Comparison of ENCODE assay signal across 8 mouse cellular contexts in the genomic region with DNA sequence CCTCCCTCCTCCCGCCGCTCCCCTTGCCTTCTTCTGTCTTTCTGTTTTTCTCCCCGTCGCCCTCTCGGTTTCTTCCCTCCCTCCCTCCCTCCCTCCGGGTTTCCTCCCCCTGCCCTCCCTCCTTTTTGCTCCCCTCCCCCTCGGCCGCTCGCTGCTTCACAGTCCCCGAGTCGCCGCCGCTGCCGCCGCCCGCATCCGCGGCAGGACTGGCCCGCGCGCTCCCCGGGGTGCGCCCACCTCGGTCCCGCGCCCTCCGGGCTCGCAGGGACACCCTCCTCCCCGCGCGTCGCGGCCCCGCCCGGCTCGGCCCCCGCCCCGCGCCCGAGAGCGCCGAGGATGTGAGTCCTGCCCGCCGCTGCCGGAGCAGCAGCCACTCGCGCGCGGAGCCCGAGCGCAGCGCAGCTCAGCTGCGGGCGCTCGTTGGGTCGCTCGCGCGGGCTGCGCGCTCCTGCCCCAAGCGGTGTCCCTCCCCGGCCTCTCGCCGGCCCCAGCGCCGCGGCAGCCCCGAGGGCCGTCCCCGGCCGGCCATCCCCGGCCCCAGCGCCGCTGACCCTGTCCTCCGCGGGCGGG. TPM values are rescaled to one million over a fixed set of nuclear protein-coding genes. Genes with fewer than 3 reads are reported as not detected.
DNase-seq lines count a peak whose midpoint lies in the region; ATAC-seq and TF ChIP-seq lines count a peak whose summit lies in the region.

No protein-coding gene starts in this region.

- peak overlapping the region; percentile 85 for H3K4me2 ChIP-seq in CH12.LX (ENCODE audit: insufficient read depth, low read depth, poor library complexity, severe bottlenecking)
- peak overlapping the region; percentile 99 for H3K4me2 ChIP-seq in embryonic facial prominence, embryonic 12.5 days (replicated peaks)
- peak overlapping the region; percentile 95 for H3K4me2 ChIP-seq in heart, embryonic 13.5 days
- H3K4me2 ChIP-seq in kidney, embryonic 16.5 days (replicated peaks; ENCODE audit: low read depth, low read length): peak overlapping the region; percentile 90
- peak overlapping the region; percentile 71 for H3K4me2 ChIP-seq in liver, embryonic 12.5 days
- H3K4me2 ChIP-seq in neural tube, embryonic 15.5 days: peak overlapping the region; percentile 77

- H3K36me3 ChIP-seq in CH12.LX (replicated peaks in 1 of 2; ENCODE audit: control insufficient read depth in 1 of 2, insufficient read depth in 1 of 2, low read length in 1 of 2): no peaks in the 10 kb centered on the region
- H3K36me3 ChIP-seq in embryonic facial prominence, embryonic 12.5 days: no peaks in the 10 kb centered on the region
- H3K36me3 ChIP-seq in heart, embryonic 13.5 days: no peaks in the 10 kb centered on the region
- H3K36me3 ChIP-seq in kidney, embryonic 16.5 days (ENCODE audit: insufficient read depth, low read length): 0 out of 2 replicates have a peak, but pooled peaks cover 5% of the 10 kb centered on the region
- no peaks in the 10 kb centered on the region for H3K36me3 ChIP-seq in liver, embryonic 12.5 days
- H3K36me3 ChIP-seq in neural tube, embryonic 15.5 days: no peaks in the 10 kb centered on the region

- ATAC-seq in embryonic facial prominence, embryonic 12.5 days (ENCODE audit: insufficient number of reproducible peaks, insufficient read depth, low FRiP score, low TSS enrichment): 0 out of 2 replicates have a peak, but pooled peaks have one; percentile 17
- peak; percentile 52; the same call in 1 of the 2 replicates for ATAC-seq in heart, embryonic 13.5 days (ENCODE audit: extremely low read depth, insufficient number of reproducible peaks, low FRiP score, low TSS enrichment)
- ATAC-seq in kidney, embryonic 16.5 days (ENCODE audit: low FRiP score, low TSS enrichment): peak; percentile 50
- no peak for ATAC-seq in liver, embryonic 12.5 days
- peak; percentile 55 for ATAC-seq in neural tube, embryonic 15.5 days (ENCODE audit: low FRiP score)
- no peak; the same call in 1 of the 2 replicates for ATAC-seq in granulocyte monocyte progenitor cell, adult 5-6 weeks (replicated peaks; ENCODE audit: poor library complexity, severe bottlenecking)

- H3K27me3 ChIP-seq in CH12.LX (replicated peaks): peaks cover 95% of the 10 kb centered on the region
- H3K27me3 ChIP-seq in embryonic facial prominence, embryonic 12.5 days: peaks cover 59% of the 10 kb centered on the region
- peaks cover 93% of the 10 kb centered on the region for H3K27me3 ChIP-seq in heart, embryonic 13.5 days (replicated peaks)
- H3K27me3 ChIP-seq in kidney, embryonic 16.5 days (ENCODE audit: insufficient read depth, low read length): no peaks in the 10 kb centered on the region
- peaks cover 99% of the 10 kb centered on the region for H3K27me3 ChIP-seq in liver, embryonic 12.5 days (replicated peaks)
- H3K27me3 ChIP-seq in neural tube, embryonic 15.5 days (replicated peaks): no peaks in the 10 kb centered on the region

- no peak for DNase-seq in CH12.LX (ENCODE audit: extremely low read depth)
- peak; percentile 44 for DNase-seq in adrenal gland, adult 8-10 months

- H3K9ac ChIP-seq in CH12.LX (ENCODE audit: insufficient read depth, low read depth): peak overlapping the region; percentile 72; the same call in 1 of the 2 replicates
- peak overlapping the region; percentile 84 for H3K9ac ChIP-seq in embryonic facial prominence, embryonic 12.5 days
- peak overlapping the region; percentile 85 for H3K9ac ChIP-seq in heart, embryonic 13.5 days
- H3K9ac ChIP-seq in kidney, embryonic 16.5 days (replicated peaks; ENCODE audit: low read length): peak overlapping the region; percentile 98
- peak overlapping the region; percentile 67 for H3K9ac ChIP-seq in liver, embryonic 12.5 days
- peak overlapping the region; percentile 97 for H3K9ac ChIP-seq in neural tube, embryonic 15.5 days (replicated peaks)

- peak overlapping the region; percentile 29 to 68 (median 48) for H3K4me3 ChIP-seq in CH12.LX (replicated peaks in 1 of 3; ENCODE audit: low read depth in 2 of 3, low read length in 2 of 3, poor library complexity in 1 of 3)
- H3K4me3 ChIP-seq in embryonic facial prominence, embryonic 12.5 days: peak overlapping the region; percentile 82
- peak overlapping the region; percentile 74 for H3K4me3 ChIP-seq in heart, embryonic 13.5 days
- H3K4me3 ChIP-seq in kidney, embryonic 16.5 days (ENCODE audit: low read length): peak overlapping the region; percentile 93
- peak overlapping the region; percentile 62 for H3K4me3 ChIP-seq in liver, embryonic 12.5 days
- H3K4me3 ChIP-seq in neural tube, embryonic 15.5 days (replicated peaks): peak overlapping the region; percentile 85

- no peak for TF ChIP-seq CTCF in CH12.LX (conservative IDR thresholded peaks at IDR 0.05 in 1 of 2, IDR thresholded peaks at IDR 0.05 in 1 of 2; ENCODE audit: low read depth in 2 of 2, low read length in 2 of 2)

- H3K4me1 ChIP-seq in CH12.LX (ENCODE audit: control insufficient read depth in 1 of 2, insufficient read depth in 2 of 2): peaks cover 12 to 40% of the 10 kb centered on the region in 2 experiments
- H3K4me1 ChIP-seq in embryonic facial prominence, embryonic 12.5 days: peaks cover 22% of the 10 kb centered on the region
- H3K4me1 ChIP-seq in heart, embryonic 13.5 days: peaks cover 25% of the 10 kb centered on the region
- H3K4me1 ChIP-seq in kidney, embryonic 16.5 days (ENCODE audit: insufficient read depth, low read length): peaks cover 40% of the 10 kb centered on the region
- peaks cover 15% of the 10 kb centered on the region for H3K4me1 ChIP-seq in liver, embryonic 12.5 days
- H3K4me1 ChIP-seq in neural tube, embryonic 15.5 days: peaks cover 58% of the 10 kb centered on the region

- peaks cover 2% of the 10 kb centered on the region for H3K9me3 ChIP-seq in CH12.LX (replicated peaks; ENCODE audit: low read length)
- no peaks in the 10 kb centered on the region for H3K9me3 ChIP-seq in embryonic facial prominence, embryonic 12.5 days
- H3K9me3 ChIP-seq in heart, embryonic 13.5 days: no peaks in the 10 kb centered on the region
- H3K9me3 ChIP-seq in kidney, embryonic 16.5 days (ENCODE audit: low read length): no peaks in the 10 kb centered on the region
- H3K9me3 ChIP-seq in liver, embryonic 12.5 days (replicated peaks): no peaks in the 10 kb centered on the region
- no peaks in the 10 kb centered on the region for H3K9me3 ChIP-seq in neural tube, embryonic 15.5 days (replicated peaks)

- TF ChIP-seq EP300 in CH12.LX (IDR thresholded peaks at IDR 0.05; ENCODE audit: low read length): no peak

- no peak for TF ChIP-seq RAD21 in CH12.LX (IDR thresholded peaks at IDR 0.05; ENCODE audit: low read depth, low read length)

- TF ChIP-seq POLR2A in CH12.LX (IDR thresholded peaks at IDR 0.05; ENCODE audit: low read depth, low read length): no peak

- no peak overlapping the region for H3K27ac ChIP-seq in CH12.LX (ENCODE audit: insufficient read depth, low read depth)
- H3K27ac ChIP-seq in embryonic facial prominence, embryonic 12.5 days: peak overlapping the region; percentile 80
- H3K27ac ChIP-seq in heart, embryonic 13.5 days (replicated peaks): peak overlapping the region; percentile 51; the same call in 1 of the 2 replicates
- H3K27ac ChIP-seq in kidney, embryonic 16.5 days (ENCODE audit: low read length): peak overlapping the region; percentile 97
- peak overlapping the region; percentile 75 for H3K27ac ChIP-seq in liver, embryonic 12.5 days
- H3K27ac ChIP-seq in neural tube, embryonic 15.5 days (replicated peaks): peak overlapping the region; percentile 97

- dilution Hi-C loops in CH12.LX (cut with MboI; ENCODE audit: extremely low pct_ligation_motif_present, extremely low pct_unique_long_range_greater_than_20kb, low sequenced_read_pairs): no loop called here

- 2% methylated on average over 55 of the region's 78 CpGs for WGBS in embryonic facial prominence, embryonic 12.5 days
- under 1% methylated on average over 36 of the region's 78 CpGs for WGBS in heart, embryonic 13.5 days
- under 1% methylated on average over 51 of the region's 78 CpGs for WGBS in kidney, embryonic 16.5 days
- 1% methylated on average over 75 of the region's 78 CpGs for WGBS in liver, embryonic 12.5 days (ENCODE audit: insufficient replicate concordance)
- WGBS in neural tube, embryonic 15.5 days: 2% methylated on average over 58 of the region's 78 CpGs

- H3K79me2 ChIP-seq in CH12.LX (replicated peaks; ENCODE audit: control insufficient read depth, extremely low read depth, insufficient read depth, poor library complexity, severe bottlenecking): no peaks in the 10 kb centered on the region

- in situ Hi-C loops in CH12.LX (cut with MboI; ENCODE audit: low pct_ligation_motif_present, low pct_unique_long_range_greater_than_20kb, low sequenced_read_pairs): loop anchor here (5.0 kb wide), 1 partner anchor 108 kb away; no protein-coding TSS in a partner anchor

RNA-seq across cellular contexts. Expression of a gene that starts 0.5 kb away (rescaled TPM):
- 0.04 and 0.13 TPM in 2 replicates for total RNA-seq in CH12.LX (2012; rRNA removed)
- not detected in 2 replicates for total RNA-seq in CH12.LX (2014; rRNA removed)
- polyA plus RNA-seq in CH12.LX (2012; ENCODE audit: insufficient read length, low read depth): not detected in 2 replicates
- 10 to 100 TPM; 29.2 to 33.7 (median 31.2) TPM for total RNA-seq in adrenal gland, adult 8-10 months (2022)
- 2.5 and 2.8 TPM in 2 replicates for polyA plus RNA-seq in embryonic facial prominence, embryonic 12.5 days (2016; fragmentation: Nextera tagmentation; extraction: Ambion mirVana)
- 1.0 and 1.1 TPM in 2 replicates for polyA plus RNA-seq in heart, embryonic 13.5 days (2015; fragmentation: Nextera tagmentation; extraction: Ambion mirVana)
- polyA plus RNA-seq in kidney, embryonic 16.5 days (2015; fragmentation: Nextera tagmentation; extraction: Ambion mirVana): 6.2 and 6.4 TPM in 2 replicates
- 1.3 and 1.4 TPM in 2 replicates for polyA plus RNA-seq in liver, embryonic 12.5 days (2016; fragmentation: Nextera tagmentation; extraction: Ambion mirVana)
- polyA plus RNA-seq in neural tube, embryonic 15.5 days (2015; fragmentation: Nextera tagmentation; extraction: Ambion mirVana): 18.9 and 23.1 TPM in 2 replicates
- not detected in 2 replicates for total RNA-seq in granulocyte monocyte progenitor cell, adult 5-6 weeks (2014; fragmentation: Nextera tagmentation)
- not detected in 2 replicates for total RNA-seq in granulocyte monocyte progenitor cell, adult 5-6 weeks (2017)

RNA-seq across cellular contexts. Expression of a gene that starts 20.2 kb away (rescaled TPM):
- total RNA-seq in CH12.LX (2012; rRNA removed) (12.3 and 19.7 TPM in 2 replicates), CH12.LX (2014; rRNA removed) (8.8 and 10.2 TPM in 2 replicates)
- 20.2 and 26.8 TPM in 2 replicates for polyA plus RNA-seq in CH12.LX (2012; ENCODE audit: insufficient read length, low read depth)
- 10 to 100 TPM; 54.2 to 59.0 (median 56.8) TPM for total RNA-seq in adrenal gland, adult 8-10 months (2022)
- 18.2 and 19.9 TPM in 2 replicates for polyA plus RNA-seq in embryonic facial prominence, embryonic 12.5 days (2016; fragmentation: Nextera tagmentation; extraction: Ambion mirVana)
- polyA plus RNA-seq in heart, embryonic 13.5 days (2015; fragmentation: Nextera tagmentation; extraction: Ambion mirVana): 21.3 and 22.8 TPM in 2 replicates
- polyA plus RNA-seq in kidney, embryonic 16.5 days (2015; fragmentation: Nextera tagmentation; extraction: Ambion mirVana): 21.5 and 22.4 TPM in 2 replicates
- 9.4 and 10.2 TPM in 2 replicates for polyA plus RNA-seq in liver, embryonic 12.5 days (2016; fragmentation: Nextera tagmentation; extraction: Ambion mirVana)
- 20.0 and 21.8 TPM in 2 replicates for polyA plus RNA-seq in neural tube, embryonic 15.5 days (2015; fragmentation: Nextera tagmentation; extraction: Ambion mirVana)
- 7.4 and 10.1 TPM in 2 replicates for total RNA-seq in granulocyte monocyte progenitor cell, adult 5-6 weeks (2014; fragmentation: Nextera tagmentation)
- 7.6 and 8.7 TPM in 2 replicates for total RNA-seq in granulocyte monocyte progenitor cell, adult 5-6 weeks (2017)

RNA-seq across cellular contexts. Expression of a gene that starts 58.3 kb away (rescaled TPM):
- total RNA-seq in CH12.LX (2012; rRNA removed): not detected in 2 replicates
- not detected in 2 replicates for total RNA-seq in CH12.LX (2014; rRNA removed)
- not detected in 2 replicates for polyA plus RNA-seq in CH12.LX (2012; ENCODE audit: insufficient read length, low read depth)
- total RNA-seq in adrenal gland, adult 8-10 months (2022): 1 to 10 TPM; 2.9 to 6.1 (median 3.9) TPM
- 0.40 and 0.52 TPM in 2 replicates for polyA plus RNA-seq in embryonic facial prominence, embryonic 12.5 days (2016; fragmentation: Nextera tagmentation; extraction: Ambion mirVana)
- polyA plus RNA-seq in heart, embryonic 13.5 days (2015; fragmentation: Nextera tagmentation; extraction: Ambion mirVana): not detected in 2 replicates
- 0.12 TPM in 1 of 2 replicates, not detected in the other for polyA plus RNA-seq in kidney, embryonic 16.5 days (2015; fragmentation: Nextera tagmentation; extraction: Ambion mirVana)
- not detected in 2 replicates for polyA plus RNA-seq in liver, embryonic 12.5 days (2016; fragmentation: Nextera tagmentation; extraction: Ambion mirVana)
- 13.9 and 14.3 TPM in 2 replicates for polyA plus RNA-seq in neural tube, embryonic 15.5 days (2015; fragmentation: Nextera tagmentation; extraction: Ambion mirVana)
- total RNA-seq in granulocyte monocyte progenitor cell, adult 5-6 weeks (2014; fragmentation: Nextera tagmentation): not detected in 2 replicates
- total RNA-seq in granulocyte monocyte progenitor cell, adult 5-6 weeks (2017): not detected in 2 replicates

Comparison
In these comparisons a context has a peak if more than half of its experiments do, and no peak if none do; other contexts are left out.
1. ATAC-seq: peak in embryonic facial prominence, embryonic 12.5 days (single experiment), heart, embryonic 13.5 days (single experiment), kidney, embryonic 16.5 days (single experiment) and neural tube, embryonic 15.5 days (single experiment); none in liver, embryonic 12.5 days (single experiment) and granulocyte monocyte progenitor cell, adult 5-6 weeks (single experiment).
2. Peak in every context shown above with its lines, with median percentiles within 50 percentile points of each other: H3K4me2 ChIP-seq, H3K4me3 ChIP-seq and H3K9ac ChIP-seq.